Mouse (Mus musculus) lung, adult 2 months (tissue): ENCODE results near the gene Fhad1.

ENCODE experiments used
- CTCF ChIP-seq: fragments of 200-500 bp; IDR thresholded peaks from 2 replicates; pipeline ENCODE4 v1.5.1; 2011; ENCODE audit warnings: mild to moderate bottlenecking, low read length, control low read depth; ENCODE audit not compliant: insufficient read depth
- POLR2A ChIP-seq: fragments of 200-500 bp; IDR thresholded peaks from 2 replicates; pipeline ENCODE4 v1.6.1; 2011; ENCODE audit warnings: low read depth, mild to moderate bottlenecking, control low read depth, low read length, borderline replicate concordance; ENCODE audit errors: extremely low read depth

DNA sequence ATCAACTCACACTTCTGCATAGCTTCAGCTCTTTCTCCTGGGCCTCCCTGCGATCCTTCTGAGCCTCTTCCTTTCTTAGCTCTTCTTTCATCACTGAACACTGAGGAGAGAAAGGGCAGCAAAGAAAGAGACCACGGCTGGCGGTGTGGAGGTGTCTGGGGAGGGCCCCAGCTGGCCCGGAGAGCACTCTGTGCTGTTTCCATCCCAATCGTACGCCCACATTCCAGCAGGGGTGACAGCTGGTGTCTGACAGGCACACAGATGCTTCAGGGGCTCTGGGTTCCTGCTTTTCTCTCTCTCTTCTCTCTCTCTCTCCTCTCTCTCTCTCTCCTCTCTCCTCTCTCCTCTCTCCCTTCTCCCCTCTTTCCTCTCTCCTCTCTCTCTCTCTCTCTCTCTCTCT is 50.3 kb downstream of the Fhad1 start:
- no peak for TF ChIP-seq CTCF
- no peak for TF ChIP-seq POLR2A
